Mouse (Mus musculus): Measurements from ENCODE around the gene Gm5678. TPM values are rescaled to one million over a fixed set of nuclear protein-coding genes. Genes with fewer than 3 reads are reported as not detected.

Gene Gm5678
- polyA plus RNA-seq, 1 experiment from 2014 or later = not detected

DNA sequence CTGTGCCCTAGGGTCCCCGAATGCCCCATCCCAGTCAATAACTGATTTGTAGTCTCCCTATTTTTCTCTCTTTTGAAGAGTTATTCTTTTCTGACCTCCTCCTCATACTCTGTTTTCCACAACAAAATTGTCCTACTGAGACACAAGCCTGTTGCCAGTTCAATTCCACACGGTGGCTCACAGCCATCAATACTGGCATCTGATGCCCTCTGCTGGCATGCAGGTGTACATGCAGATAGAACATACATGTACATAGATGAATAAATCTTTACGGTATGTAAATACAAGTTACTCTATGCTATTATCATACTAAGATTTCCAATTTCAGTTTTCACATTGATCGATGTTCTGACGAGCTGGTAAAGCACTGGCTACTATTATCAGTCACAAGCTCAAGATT lies 43.2 kb downstream of the Gm5678 start:
- Histone ChIP-seq H3K36me3 (no peaks in the 10 kb centered on the region), H3K27me3 (no peaks in the 10 kb centered on the region), H3K27ac (no peak overlapping the region), H3K4me1 (replicated peaks) (no peaks in the 10 kb centered on the region), H3K9ac (replicated peaks) (no peak overlapping the region), H3K4me3 (replicated peaks) (no peak overlapping the region), H3K9me3 (peaks cover 20% of the 10 kb centered on the region), H3K4me2 (no peak overlapping the region)
- 88% methylated on average over 5 of the region's 5 CpGs for WGBS
- no peak for ATAC-seq (ENCODE audit: insufficient number of reproducible peaks, insufficient read depth, low FRiP score, low TSS enrichment, low read depth)

DNA sequence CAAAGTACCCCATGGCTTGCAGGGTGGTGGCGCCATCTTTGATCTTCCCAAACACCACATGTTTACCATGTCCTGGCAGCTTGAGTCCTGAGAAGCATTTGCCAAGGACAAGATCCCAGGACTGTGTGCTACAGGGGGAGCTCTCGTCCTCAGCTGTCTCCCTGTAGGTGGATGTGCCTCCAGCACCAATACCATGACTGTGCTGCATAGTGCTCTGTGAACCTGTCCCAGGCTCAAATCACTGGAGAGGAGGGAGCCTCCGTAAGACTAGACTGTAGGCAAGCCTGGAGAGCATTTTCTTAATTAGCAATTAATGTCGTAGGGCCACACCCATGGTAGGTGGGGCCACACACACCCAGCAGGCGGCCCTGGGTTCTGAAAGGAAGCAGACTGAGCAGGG lies 48.5 kb downstream of the Gm5678 start:
- Histone ChIP-seq H3K4me1 (replicated peaks) (no peaks in the 10 kb centered on the region), H3K36me3 (no peaks in the 10 kb centered on the region), H3K9ac (replicated peaks) (no peak overlapping the region), H3K9me3 (0 out of 2 replicates have a peak, but pooled peaks cover 6% of the 10 kb centered on the region), H3K4me3 (replicated peaks) (no peak overlapping the region), H3K4me2 (no peak overlapping the region), H3K27ac (no peak overlapping the region), H3K27me3 (peaks cover 18% of the 10 kb centered on the region)
- ATAC-seq (ENCODE audit: insufficient number of reproducible peaks, insufficient read depth, low FRiP score, low TSS enrichment, low read depth) = no peak
- 77% methylated on average over 5 of the region's 5 CpGs for WGBS

DNA sequence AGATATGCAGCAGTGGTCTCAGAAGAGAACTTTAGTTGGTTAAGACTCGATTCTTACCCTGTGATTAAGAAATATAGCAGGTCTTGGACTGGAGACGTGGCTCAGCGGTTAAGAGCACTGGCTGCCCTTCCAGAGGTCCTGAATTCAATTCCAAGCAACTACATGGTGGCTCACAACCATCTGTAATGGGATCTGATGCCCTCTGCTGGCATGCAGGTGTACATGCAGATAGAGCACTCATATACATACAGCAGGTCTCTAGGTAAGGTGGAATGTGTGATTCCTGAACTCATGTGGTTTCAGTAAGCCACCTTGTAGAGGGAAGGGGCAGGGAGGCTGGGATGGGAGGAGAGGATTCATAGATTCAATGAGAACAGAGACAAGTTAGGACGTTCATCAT lies 50.3 kb downstream of the Gm5678 start:
- H3K4me3 ChIP-seq (replicated peaks) = no peak overlapping the region
- H3K9me3 ChIP-seq = 0 out of 2 replicates have a peak, but pooled peaks cover 6% of the 10 kb centered on the region
- no peak overlapping the region for H3K9ac ChIP-seq (replicated peaks)
- H3K4me2 ChIP-seq = no peak overlapping the region
- no peaks in the 10 kb centered on the region for H3K36me3 ChIP-seq
- WGBS = 87% methylated on average over 4 of the region's 4 CpGs
- no peak for ATAC-seq (ENCODE audit: insufficient number of reproducible peaks, insufficient read depth, low FRiP score, low TSS enrichment, low read depth)
- H3K4me1 ChIP-seq (replicated peaks) = peaks cover 12% of the 10 kb centered on the region
- H3K27ac ChIP-seq = no peak overlapping the region
- peaks cover 36% of the 10 kb centered on the region for H3K27me3 ChIP-seq

DNA sequence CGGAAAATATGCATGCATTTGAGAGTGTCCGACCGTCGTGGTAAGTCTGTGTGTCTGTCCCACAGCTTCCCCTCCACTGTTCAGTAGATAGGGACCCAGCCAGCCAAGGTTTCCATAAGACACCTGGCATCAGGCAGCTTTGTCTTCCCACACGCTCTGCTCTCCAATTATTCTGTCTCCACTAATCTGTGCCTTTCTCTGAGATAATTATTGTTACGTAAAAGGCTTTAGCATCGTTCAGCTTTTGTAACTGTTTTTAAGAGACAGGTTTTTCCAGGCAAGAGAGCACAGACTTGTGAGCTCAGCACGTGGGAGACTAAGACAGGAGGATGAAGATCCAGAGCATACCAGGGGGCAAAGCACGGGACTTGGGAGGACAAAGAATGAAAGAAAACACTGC lies 51.3 kb downstream of the Gm5678 start:
- Histone ChIP-seq H3K27me3 (peaks cover 46% of the 10 kb centered on the region), H3K9ac (replicated peaks) (no peak overlapping the region), H3K4me1 (replicated peaks) (peaks cover 21% of the 10 kb centered on the region), H3K4me3 (replicated peaks) (no peak overlapping the region), H3K9me3 (0 out of 2 replicates have a peak, but pooled peaks cover 6% of the 10 kb centered on the region), H3K27ac (no peak overlapping the region), H3K4me2 (no peak overlapping the region), H3K36me3 (no peaks in the 10 kb centered on the region)
- 63% methylated on average over 9 of the region's 9 CpGs for WGBS
- ATAC-seq (ENCODE audit: insufficient number of reproducible peaks, insufficient read depth, low FRiP score, low TSS enrichment, low read depth) = no peak

Other genes with a start within 250 kb of the Gm5678 start
- gene Setd4, start 24.0 kb upstream of the Gm5678 start, polyA plus RNA-seq (2016; fragmentation: Nextera tagmentation; extraction: Ambion mirVana) = 20.3 and 22.6 TPM in 2 replicates
- 137 and 138 TPM in 2 replicates for gene Cbr1, start 22.2 kb upstream of the Gm5678 start, polyA plus RNA-seq (2016; fragmentation: Nextera tagmentation; extraction: Ambion mirVana)
- 1.3 and 1.9 TPM in 2 replicates for gene Cbr3, start 55.1 kb downstream of the Gm5678 start, polyA plus RNA-seq (2016; fragmentation: Nextera tagmentation; extraction: Ambion mirVana)
- 9.6 and 11.2 TPM in 2 replicates for gene Dop1b, start 83.8 kb downstream of the Gm5678 start, polyA plus RNA-seq (2016; fragmentation: Nextera tagmentation; extraction: Ambion mirVana)
- 37.7 and 42.0 TPM in 2 replicates for gene Morc3, start 204.0 kb downstream of the Gm5678 start, polyA plus RNA-seq (2016; fragmentation: Nextera tagmentation; extraction: Ambion mirVana)

Measured in limb, embryonic 12.5 days (tissue).